Mouse (Mus musculus) ES-E14 (cell line): ENCODE data around the gene Zbtb18.

Experiments
- CHD2 ChIP-seq: IDR thresholded peaks from 2 replicates; pipeline ENCODE4 v1.6.1; 2014; ENCODE audit warnings: mild to moderate bottlenecking, low read depth, low read length, inconsistent platforms
- MAFK ChIP-seq: IDR thresholded peaks from 2 replicates; pipeline ENCODE4 v1.6.1; 2014; ENCODE audit warnings: mild to moderate bottlenecking, low read depth, low read length, inconsistent platforms; ENCODE audit not compliant: insufficient read depth

DNA sequence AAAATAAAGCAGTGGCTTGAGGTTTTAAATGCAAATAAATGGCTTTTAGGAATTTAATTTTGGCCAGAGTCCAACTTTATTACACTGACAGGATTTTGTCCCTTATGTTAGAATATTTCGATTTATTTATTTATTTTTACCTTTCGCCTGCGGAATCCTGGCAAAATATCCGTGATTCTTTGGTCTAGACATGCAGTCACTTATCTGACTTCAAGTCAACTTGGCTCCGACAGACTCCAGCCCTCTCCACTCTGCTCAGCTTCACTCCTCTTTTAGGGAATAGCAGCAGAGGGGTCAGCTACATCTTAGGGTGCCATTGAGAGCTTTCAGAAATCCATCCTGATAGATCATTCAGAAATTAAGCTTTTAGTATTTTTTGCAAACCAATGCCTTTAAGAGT lies 10.8 kb downstream of the Zbtb18 start:
- no peak for TF ChIP-seq CHD2
- TF ChIP-seq MAFK, result no peak
